Mouse (Mus musculus) thymus, postnatal 0 days (tissue): ENCODE measurements around the gene Tfec. TPM values are rescaled to one million over a fixed set of nuclear protein-coding genes. Genes with fewer than 3 reads are reported as not detected.

Experiments
- DNase-seq: peaks from one replicate; pipeline ENCODE4 v3.0.0-alpha.2; 2015; ENCODE audit warnings: low spot score
- polyA plus RNA-seq: library from polyadenylated mRNA; unstranded; fragments of >200 nt; fragmentation: Nextera tagmentation; extraction: Ambion mirVana; gene quantifications from 2 replicates; pipeline ENCODE4 v1.2.1, GENCODE M21; 2015

Gene Tfec
- polyA plus RNA-seq, 1 experiment from 2014 or later, result 1.8 TPM

DNA sequence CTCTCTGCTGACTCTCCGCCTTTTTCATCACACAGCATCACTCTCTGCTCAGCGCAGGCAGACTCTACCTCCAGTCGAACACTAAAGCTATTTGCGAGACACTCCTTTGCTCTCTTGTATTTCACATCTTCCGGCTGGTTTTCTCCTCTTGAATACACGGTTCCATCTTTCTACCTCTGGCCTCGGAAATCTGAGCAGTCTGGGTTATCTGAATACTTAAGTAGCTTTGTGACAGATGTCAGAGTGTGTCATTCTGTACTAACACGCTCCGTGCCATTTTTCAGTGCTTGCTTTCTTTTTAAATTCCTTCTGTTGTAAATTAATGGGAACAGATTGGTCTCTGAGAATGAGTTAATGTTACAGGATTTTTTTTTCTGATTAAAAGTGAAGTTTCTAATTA lies 101.3 kb downstream of the Tfec start:
- DNase-seq, result no peak

DNA sequence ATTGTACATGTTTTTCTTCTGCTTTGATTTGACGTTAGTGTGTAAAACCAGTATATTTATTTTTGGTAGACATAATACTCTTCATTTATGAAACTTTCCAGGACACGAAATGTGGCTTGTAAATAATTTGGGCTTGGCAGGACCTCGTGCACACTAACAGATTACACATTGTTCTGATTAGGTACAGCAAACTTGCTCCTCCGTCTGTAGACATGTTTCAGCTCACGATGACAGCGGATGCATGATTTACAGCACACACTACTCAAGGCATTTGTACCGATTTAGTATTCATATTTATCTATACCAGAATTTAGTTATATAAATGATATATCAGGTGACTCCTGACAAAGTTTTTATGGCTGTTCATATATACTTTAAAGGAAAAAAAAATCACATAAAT lies 104.2 kb downstream of the Tfec start:
- DNase-seq, result no peak

DNA sequence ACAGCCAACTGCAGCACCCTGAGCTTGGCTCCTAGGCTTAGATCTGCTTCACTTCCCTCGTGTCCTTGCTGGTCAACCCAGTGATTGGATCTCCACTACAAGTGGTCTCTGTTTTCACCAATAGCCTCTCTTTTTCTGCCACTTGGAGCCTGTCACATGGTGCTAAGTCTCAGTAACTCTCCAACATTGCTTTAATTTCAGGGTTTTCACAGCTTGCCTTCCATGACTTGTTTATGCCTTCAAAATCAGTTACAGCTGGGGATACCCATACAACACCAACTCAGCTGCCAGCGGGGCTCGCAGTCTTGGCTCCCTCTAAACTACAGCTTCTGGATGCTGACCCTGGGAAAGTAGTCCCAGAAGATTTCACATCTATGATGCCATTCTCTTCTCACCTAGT lies 113.1 kb downstream of the Tfec start:
- no peak for DNase-seq

Other genes starting within 250 kb of the Tfec start
- 59.2 and 64.6 TPM in 2 replicates for gene Tes, start 166.7 kb upstream of the Tfec start, polyA plus RNA-seq